In the genomic region with DNA sequence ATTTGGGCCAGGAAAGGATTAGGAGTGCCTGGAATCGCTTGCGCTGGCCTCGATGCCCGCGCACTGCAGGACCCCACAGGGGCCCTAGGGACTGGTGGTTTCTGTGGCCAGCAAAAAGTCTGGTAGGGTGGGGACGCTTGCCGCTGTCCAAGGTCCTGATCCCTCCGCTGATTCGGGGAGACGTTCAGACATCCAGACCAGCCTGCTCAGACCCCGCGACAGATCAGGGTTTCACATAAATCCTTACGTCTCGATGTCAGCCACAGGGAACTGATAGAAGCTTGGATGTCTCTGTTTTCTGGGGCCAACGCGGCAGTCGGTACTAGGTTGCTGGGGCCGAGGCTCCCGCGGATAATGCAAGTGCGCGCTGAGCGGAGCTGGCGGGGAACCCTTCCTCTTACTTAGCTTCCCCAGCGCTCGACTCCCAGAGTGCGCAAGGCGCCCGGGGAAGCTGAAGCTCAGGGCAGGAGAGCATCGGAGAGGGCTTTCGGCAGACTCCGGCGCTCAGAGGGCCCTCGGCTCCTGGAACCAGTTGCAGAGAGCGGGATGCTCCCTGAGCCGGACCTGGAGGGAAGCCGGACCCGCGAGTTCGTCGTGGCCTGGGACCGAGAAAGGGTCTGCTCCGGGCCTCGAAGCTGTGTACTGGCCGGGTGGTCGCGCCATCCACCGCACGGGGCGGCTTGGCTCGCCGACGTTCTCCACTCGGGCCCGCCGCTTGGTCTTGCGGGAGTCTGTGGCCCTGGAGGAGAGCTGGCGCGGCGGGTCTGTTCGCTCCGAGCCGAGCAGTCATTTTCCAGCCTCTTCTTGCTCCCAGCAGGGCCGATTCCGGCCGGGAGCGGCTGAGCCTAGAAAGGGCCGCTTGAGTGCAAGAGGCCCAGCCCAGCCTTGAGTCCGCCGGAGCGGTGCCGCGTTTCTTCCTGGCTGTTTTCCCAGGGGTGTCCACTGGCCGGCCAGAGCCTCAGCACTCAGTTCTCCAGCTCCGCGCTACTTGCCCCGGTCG, we compare ENCODE assay signal across 7 mouse cellular contexts. TPM values are rescaled to one million over a fixed set of nuclear protein-coding genes. Genes with fewer than 3 reads are reported as not detected.
DNase-seq lines count a peak whose midpoint lies in the region; ATAC-seq and TF ChIP-seq lines count a peak whose summit lies in the region.

No protein-coding gene starts in this region.

- peak; percentile 69 to 91 for DNase-seq in adrenal gland, adult (ENCODE audit: inconsistent age in 2 of 2, low spot score in 1 of 2)
- DNase-seq in forebrain, embryonic 14.5 days (ENCODE audit: low spot score), result peak; percentile 66
- peak; percentile 74 for DNase-seq in midbrain, embryonic 14.5 days
- peak; percentile 57 to 84 for DNase-seq in spleen, postnatal 4 days (ENCODE audit: low spot score in 2 of 2)

- H3K27me3 ChIP-seq in E14TG2a.4 (ENCODE audit: insufficient read depth, low read length), result peaks cover 90% of the 10 kb centered on the region
- H3K27me3 ChIP-seq in forebrain, embryonic 14.5 days (replicated peaks; ENCODE audit: control insufficient read depth, insufficient read depth, low read length), result peaks cover 67% of the 10 kb centered on the region
- peaks cover 98% of the 10 kb centered on the region for H3K27me3 ChIP-seq in hindbrain, embryonic 13.5 days
- peaks cover 92% of the 10 kb centered on the region for H3K27me3 ChIP-seq in limb, embryonic 12.5 days
- peaks cover 71% of the 10 kb centered on the region for H3K27me3 ChIP-seq in midbrain, embryonic 14.5 days (ENCODE audit: control insufficient read depth, insufficient read depth, low read length)

- peaks cover 31% of the 10 kb centered on the region for H3K4me1 ChIP-seq in E14TG2a.4 (replicated peaks; ENCODE audit: low read depth, low read length)
- peaks cover 8% of the 10 kb centered on the region for H3K4me1 ChIP-seq in forebrain, embryonic 14.5 days (ENCODE audit: control insufficient read depth, insufficient read depth, low read length)
- peaks cover 38% of the 10 kb centered on the region for H3K4me1 ChIP-seq in hindbrain, embryonic 13.5 days (replicated peaks)
- H3K4me1 ChIP-seq in limb, embryonic 12.5 days (replicated peaks), result peaks cover 22% of the 10 kb centered on the region
- peaks cover 30% of the 10 kb centered on the region for H3K4me1 ChIP-seq in midbrain, embryonic 14.5 days (ENCODE audit: control insufficient read depth, insufficient read depth, low read length)

- H3K36me3 ChIP-seq in E14TG2a.4 (ENCODE audit: insufficient read depth, low read length), result no peaks in the 10 kb centered on the region
- H3K36me3 ChIP-seq in forebrain, embryonic 14.5 days (ENCODE audit: control insufficient read depth, insufficient read depth, low read length), result no peaks in the 10 kb centered on the region
- no peaks in the 10 kb centered on the region for H3K36me3 ChIP-seq in hindbrain, embryonic 13.5 days
- H3K36me3 ChIP-seq in limb, embryonic 12.5 days, result no peaks in the 10 kb centered on the region
- H3K36me3 ChIP-seq in midbrain, embryonic 14.5 days (ENCODE audit: control insufficient read depth, insufficient read depth, low read length), result no peaks in the 10 kb centered on the region

- peak; percentile 44; the same call in 1 of the 2 replicates for ATAC-seq in forebrain, embryonic 14.5 days
- ATAC-seq in hindbrain, embryonic 13.5 days (ENCODE audit: low FRiP score), result peak; percentile 33; the same call in 1 of the 2 replicates
- peak; percentile 66 for ATAC-seq in limb, embryonic 12.5 days (ENCODE audit: insufficient number of reproducible peaks, insufficient read depth, low FRiP score, low TSS enrichment, low read depth)
- ATAC-seq in midbrain, embryonic 14.5 days (ENCODE audit: low FRiP score, low TSS enrichment), result peak; percentile 25; the same call in 1 of the 2 replicates

- peak overlapping the region; percentile 73 for H3K4me3 ChIP-seq in E14TG2a.4 (replicated peaks; ENCODE audit: low read length)
- peak overlapping the region; percentile 24 for H3K4me3 ChIP-seq in forebrain, embryonic 14.5 days (ENCODE audit: low read depth, low read length)
- H3K4me3 ChIP-seq in hindbrain, embryonic 13.5 days, result peak overlapping the region; percentile 37
- peak overlapping the region; percentile 26 for H3K4me3 ChIP-seq in limb, embryonic 12.5 days (replicated peaks)
- peak overlapping the region; percentile 28 for H3K4me3 ChIP-seq in midbrain, embryonic 14.5 days (replicated peaks; ENCODE audit: low read depth, low read length)

- no peak for TF ChIP-seq CTCF in E14TG2a.4 (conservative IDR thresholded peaks at IDR 0.05; ENCODE audit: low read length)

- no peak overlapping the region for H3K27ac ChIP-seq in forebrain, embryonic 14.5 days (ENCODE audit: low read depth, low read length)
- H3K27ac ChIP-seq in hindbrain, embryonic 13.5 days, result peak overlapping the region; percentile 35; the same call in 1 of the 2 replicates
- no peak overlapping the region for H3K27ac ChIP-seq in limb, embryonic 12.5 days
- H3K27ac ChIP-seq in midbrain, embryonic 14.5 days (replicated peaks; ENCODE audit: low read depth, low read length), result no peak overlapping the region

- WGBS in forebrain, embryonic 14.5 days, result under 1% methylated on average over 71 of the region's 78 CpGs
- under 1% methylated on average over 73 of the region's 78 CpGs for WGBS in hindbrain, embryonic 13.5 days
- under 1% methylated on average over 78 of the region's 78 CpGs for WGBS in limb, embryonic 12.5 days
- WGBS in midbrain, embryonic 14.5 days, result under 1% methylated on average over 78 of the region's 78 CpGs

- peak overlapping the region; percentile 17; the same call in 1 of the 2 replicates for H3K9ac ChIP-seq in forebrain, embryonic 14.5 days (ENCODE audit: low read length)
- peak overlapping the region; percentile 56 for H3K9ac ChIP-seq in hindbrain, embryonic 13.5 days
- no peak overlapping the region for H3K9ac ChIP-seq in limb, embryonic 12.5 days (replicated peaks)
- H3K9ac ChIP-seq in midbrain, embryonic 14.5 days (replicated peaks; ENCODE audit: low read length), result peak overlapping the region; percentile 29; the same call in 1 of the 2 replicates

- peak overlapping the region; percentile 47 for H3K4me2 ChIP-seq in forebrain, embryonic 14.5 days (ENCODE audit: low read length)
- peak overlapping the region; percentile 66 for H3K4me2 ChIP-seq in hindbrain, embryonic 13.5 days
- peak overlapping the region; percentile 47 for H3K4me2 ChIP-seq in limb, embryonic 12.5 days
- H3K4me2 ChIP-seq in midbrain, embryonic 14.5 days (ENCODE audit: low read length), result peak overlapping the region; percentile 53

- H3K9me3 ChIP-seq in E14TG2a.4 (ENCODE audit: low read length), result no peaks in the 10 kb centered on the region
- H3K9me3 ChIP-seq in forebrain, embryonic 14.5 days (replicated peaks; ENCODE audit: control insufficient read depth, low read length), result no peaks in the 10 kb centered on the region
- no peaks in the 10 kb centered on the region for H3K9me3 ChIP-seq in hindbrain, embryonic 13.5 days
- H3K9me3 ChIP-seq in limb, embryonic 12.5 days, result no peaks in the 10 kb centered on the region
- H3K9me3 ChIP-seq in midbrain, embryonic 14.5 days (ENCODE audit: control insufficient read depth, low read length), result no peaks in the 10 kb centered on the region

RNA-seq across cellular contexts. Expression of a gene that starts 1.7 kb away (rescaled TPM):
- 0.19 TPM in 1 of 2 replicates, not detected in the other for polyA plus RNA-seq in forebrain, embryonic 14.5 days (2014; fragmentation: Nextera tagmentation; extraction: Ambion mirVana)
- 39.1 and 42.4 TPM in 2 replicates for polyA plus RNA-seq in hindbrain, embryonic 13.5 days (2015; fragmentation: Nextera tagmentation; extraction: Ambion mirVana)
- polyA plus RNA-seq in limb, embryonic 12.5 days (2016; fragmentation: Nextera tagmentation; extraction: Ambion mirVana), result 0.59 TPM in 1 of 2 replicates, not detected in the other
- polyA plus RNA-seq in midbrain, embryonic 14.5 days (2014; fragmentation: Nextera tagmentation; extraction: Ambion mirVana), result 3.2 and 4.9 TPM in 2 replicates
